Mouse (Mus musculus): Measurements from ENCODE around the gene Gm33543. TPM values are rescaled to one million over a fixed set of nuclear protein-coding genes. Genes with fewer than 3 reads are reported as not detected.

The Gm33543 gene
- total and polyA plus RNA-seq, 3 experiments: not detected

GRCm38 (mm10) chr10:95794706-95795105, 48.0 kb downstream of the Gm33543 start:
- no peak overlapping the region for H3K4me2 ChIP-seq (ENCODE audit: insufficient read depth, low read depth, poor library complexity, severe bottlenecking)
- in situ Hi-C loops (cut with MboI; ENCODE audit: low pct_ligation_motif_present, low pct_unique_long_range_greater_than_20kb, low sequenced_read_pairs) (no loop called here), dilution Hi-C loops (cut with MboI; ENCODE audit: extremely low pct_ligation_motif_present, extremely low pct_unique_long_range_greater_than_20kb, low sequenced_read_pairs) (no loop called here)
- H3K9me3 ChIP-seq (replicated peaks; ENCODE audit: low read length): no peaks in the 10 kb centered on the region
- no peak overlapping the region for H3K27ac ChIP-seq (ENCODE audit: insufficient read depth, low read depth)
- H3K79me2 ChIP-seq (replicated peaks; ENCODE audit: control insufficient read depth, extremely low read depth, insufficient read depth, poor library complexity, severe bottlenecking): no peaks in the 10 kb centered on the region
- no peaks in the 10 kb centered on the region for H3K36me3 ChIP-seq (replicated peaks in 1 of 2; ENCODE audit: control insufficient read depth in 1 of 2, insufficient read depth in 1 of 2, low read length in 1 of 2)
- H3K4me3 ChIP-seq (replicated peaks in 1 of 3; ENCODE audit: low read depth in 2 of 3, low read length in 2 of 3, poor library complexity in 1 of 3): no peak overlapping the region
- DNase-seq (ENCODE audit: extremely low read depth): no peak
- TF ChIP-seq CTCF (conservative IDR thresholded peaks at IDR 0.05 in 1 of 2, IDR thresholded peaks at IDR 0.05 in 1 of 2; ENCODE audit: low read depth in 2 of 2, low read length in 2 of 2): peak in 1 of 2 experiments; percentile 27; a peak in 2 of 4 replicates
- no peak for TF ChIP-seq MEF2A (IDR thresholded peaks at IDR 0.05; ENCODE audit: borderline replicate concordance, low read depth, low read length)
- TF ChIP-seq RAD21 (IDR thresholded peaks at IDR 0.05; ENCODE audit: low read depth, low read length): peak; percentile 21
- TF ChIP-seq SMC3 (IDR thresholded peaks at IDR 0.05; ENCODE audit: low read depth, low read length): peak; percentile 15; the same call in 1 of the 2 replicates
- TF ChIP-seq POLR2AphosphoS2 (IDR thresholded peaks at IDR 0.05; ENCODE audit: low read depth, low read length): no peak
- no peaks in the 10 kb centered on the region for H3K4me1 ChIP-seq (ENCODE audit: control insufficient read depth in 1 of 2, insufficient read depth in 2 of 2)
- H3K9ac ChIP-seq (ENCODE audit: insufficient read depth, low read depth): no peak overlapping the region
- H3K27me3 ChIP-seq (replicated peaks): no peaks in the 10 kb centered on the region

GRCm38 (mm10) chr10:95791427-95791804, 51.3 kb downstream of the Gm33543 start:
- TF ChIP-seq MAFK (IDR thresholded peaks at IDR 0.05; ENCODE audit: insufficient replicate concordance, low read length) (no peak), ETS1 (conservative IDR thresholded peaks at IDR 0.05; ENCODE audit: low read depth, low read length) (no peak), POLR2AphosphoS2 (IDR thresholded peaks at IDR 0.05; ENCODE audit: low read depth, low read length) (no peak), POLR2A (IDR thresholded peaks at IDR 0.05; ENCODE audit: low read depth, low read length) (no peak), USF2 (conservative IDR thresholded peaks at IDR 0.05; ENCODE audit: low read depth, low read length) (no peak), ELF1 (IDR thresholded peaks at IDR 0.05; ENCODE audit: low read depth, low read length) (no peak)
- DNase-seq (ENCODE audit: extremely low read depth): no peak
- no peaks in the 10 kb centered on the region for H3K36me3 ChIP-seq (replicated peaks in 1 of 2; ENCODE audit: control insufficient read depth in 1 of 2, insufficient read depth in 1 of 2, low read length in 1 of 2)
- H3K27me3 ChIP-seq (replicated peaks): no peaks in the 10 kb centered on the region
- H3K4me3 ChIP-seq (replicated peaks in 1 of 3; ENCODE audit: low read depth in 2 of 3, low read length in 2 of 3, poor library complexity in 1 of 3): no peak overlapping the region
- no peak overlapping the region for H3K9ac ChIP-seq (ENCODE audit: insufficient read depth, low read depth)
- no peaks in the 10 kb centered on the region for H3K4me1 ChIP-seq (ENCODE audit: control insufficient read depth in 1 of 2, insufficient read depth in 2 of 2)
- H3K79me2 ChIP-seq (replicated peaks; ENCODE audit: control insufficient read depth, extremely low read depth, insufficient read depth, poor library complexity, severe bottlenecking): no peaks in the 10 kb centered on the region
- in situ Hi-C loops (cut with MboI; ENCODE audit: low pct_ligation_motif_present, low pct_unique_long_range_greater_than_20kb, low sequenced_read_pairs): no loop called here
- H3K27ac ChIP-seq (ENCODE audit: insufficient read depth, low read depth): no peak overlapping the region
- no peak overlapping the region for H3K4me2 ChIP-seq (ENCODE audit: insufficient read depth, low read depth, poor library complexity, severe bottlenecking)
- dilution Hi-C loops (cut with MboI; ENCODE audit: extremely low pct_ligation_motif_present, extremely low pct_unique_long_range_greater_than_20kb, low sequenced_read_pairs): no loop called here
- no peaks in the 10 kb centered on the region for H3K9me3 ChIP-seq (replicated peaks; ENCODE audit: low read length)

GRCm38 (mm10) chr10:95790771-95791426, 51.8 kb downstream of the Gm33543 start:
- H3K4me1 ChIP-seq (ENCODE audit: control insufficient read depth in 1 of 2, insufficient read depth in 2 of 2): no peaks in the 10 kb centered on the region
- no peaks in the 10 kb centered on the region for H3K36me3 ChIP-seq (replicated peaks in 1 of 2; ENCODE audit: control insufficient read depth in 1 of 2, insufficient read depth in 1 of 2, low read length in 1 of 2)
- H3K4me2 ChIP-seq (ENCODE audit: insufficient read depth, low read depth, poor library complexity, severe bottlenecking): no peak overlapping the region
- 0 out of 2 replicates have a peak, but pooled peaks have one; percentile 21 for TF ChIP-seq EP300 (IDR thresholded peaks at IDR 0.05; ENCODE audit: low read length)
- TF ChIP-seq JUND (conservative IDR thresholded peaks at IDR 0.05; ENCODE audit: low read depth, low read length): no peak
- dilution Hi-C loops (cut with MboI; ENCODE audit: extremely low pct_ligation_motif_present, extremely low pct_unique_long_range_greater_than_20kb, low sequenced_read_pairs): no loop called here
- no peak overlapping the region for H3K4me3 ChIP-seq (replicated peaks in 1 of 3; ENCODE audit: low read depth in 2 of 3, low read length in 2 of 3, poor library complexity in 1 of 3)
- in situ Hi-C loops (cut with MboI; ENCODE audit: low pct_ligation_motif_present, low pct_unique_long_range_greater_than_20kb, low sequenced_read_pairs): no loop called here
- H3K27ac ChIP-seq (ENCODE audit: insufficient read depth, low read depth): no peak overlapping the region
- no peak for DNase-seq (ENCODE audit: extremely low read depth)
- H3K79me2 ChIP-seq (replicated peaks; ENCODE audit: control insufficient read depth, extremely low read depth, insufficient read depth, poor library complexity, severe bottlenecking): no peaks in the 10 kb centered on the region
- no peak overlapping the region for H3K9ac ChIP-seq (ENCODE audit: insufficient read depth, low read depth)
- no peaks in the 10 kb centered on the region for H3K9me3 ChIP-seq (replicated peaks; ENCODE audit: low read length)
- H3K27me3 ChIP-seq (replicated peaks): no peaks in the 10 kb centered on the region

Data from CH12.LX (cell line).